Mouse (Mus musculus) T-cell, adult 66 days (primary cell): ENCODE measurements around the gene Llgl2. TPM values are rescaled to one million over a fixed set of nuclear protein-coding genes. Genes with fewer than 3 reads are reported as not detected.

Experiments
- total RNA-seq, 2 experiments: library from RNA; stranded (reverse); gene quantifications; 3 replicates in 1 of 2; 4 replicates in 1 of 2; pipeline ENCODE4 v1.2.4; 2023

Gene Llgl2
- 10 to 100 TPM; 40.6 to 43.0 TPM for total RNA-seq

DNA sequence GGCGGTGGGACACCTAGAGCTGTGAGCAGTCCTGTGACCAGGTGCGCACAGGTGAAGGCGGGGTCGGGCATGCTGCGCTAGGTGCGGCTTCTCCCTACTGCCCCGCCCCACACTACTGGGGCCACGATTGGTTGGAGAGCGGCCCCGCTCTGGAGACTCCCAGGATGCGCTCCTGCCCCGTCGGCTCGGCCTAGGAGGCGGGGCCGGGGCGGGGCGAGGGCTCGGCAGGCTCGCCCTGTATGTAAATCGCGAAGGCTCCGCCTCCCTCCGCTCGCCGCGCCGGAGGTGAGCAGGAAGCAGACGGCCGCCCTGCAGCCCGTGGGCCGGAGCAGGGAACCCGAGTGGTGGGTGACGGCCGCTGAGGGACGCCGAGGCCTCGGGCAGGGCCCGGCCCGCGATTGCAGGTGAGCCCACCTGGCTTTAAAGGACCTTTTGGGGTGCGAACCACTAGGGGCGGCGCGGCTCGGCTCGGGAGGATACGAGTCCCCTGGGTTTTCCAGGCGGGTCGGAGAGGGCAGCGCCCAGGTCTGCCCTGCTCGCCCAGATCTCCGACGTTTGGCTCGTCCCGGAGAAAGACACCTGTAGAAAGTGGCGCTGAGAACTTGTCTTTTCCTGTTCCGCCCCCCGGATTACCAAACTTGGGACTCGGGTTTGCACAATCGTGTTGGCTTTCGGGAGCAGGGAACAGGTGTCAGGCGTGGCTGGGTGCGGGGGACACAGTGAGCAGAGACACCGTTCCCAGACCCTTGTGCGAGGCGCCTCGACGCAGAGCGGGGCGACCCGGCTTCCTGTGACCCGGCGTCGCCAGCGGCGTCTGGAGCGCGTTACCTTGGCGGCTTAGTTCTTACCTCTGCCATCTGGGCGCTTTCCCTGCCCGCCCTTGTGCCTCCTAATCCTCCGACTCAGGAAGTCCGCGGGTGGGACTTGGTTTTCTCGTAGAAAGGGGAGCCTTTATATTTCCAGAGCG is at the start of gene Llgl2:
Llgl2 (plus strand) TSS at position 276 of the 967 bp plus-strand sequence.

DNA sequence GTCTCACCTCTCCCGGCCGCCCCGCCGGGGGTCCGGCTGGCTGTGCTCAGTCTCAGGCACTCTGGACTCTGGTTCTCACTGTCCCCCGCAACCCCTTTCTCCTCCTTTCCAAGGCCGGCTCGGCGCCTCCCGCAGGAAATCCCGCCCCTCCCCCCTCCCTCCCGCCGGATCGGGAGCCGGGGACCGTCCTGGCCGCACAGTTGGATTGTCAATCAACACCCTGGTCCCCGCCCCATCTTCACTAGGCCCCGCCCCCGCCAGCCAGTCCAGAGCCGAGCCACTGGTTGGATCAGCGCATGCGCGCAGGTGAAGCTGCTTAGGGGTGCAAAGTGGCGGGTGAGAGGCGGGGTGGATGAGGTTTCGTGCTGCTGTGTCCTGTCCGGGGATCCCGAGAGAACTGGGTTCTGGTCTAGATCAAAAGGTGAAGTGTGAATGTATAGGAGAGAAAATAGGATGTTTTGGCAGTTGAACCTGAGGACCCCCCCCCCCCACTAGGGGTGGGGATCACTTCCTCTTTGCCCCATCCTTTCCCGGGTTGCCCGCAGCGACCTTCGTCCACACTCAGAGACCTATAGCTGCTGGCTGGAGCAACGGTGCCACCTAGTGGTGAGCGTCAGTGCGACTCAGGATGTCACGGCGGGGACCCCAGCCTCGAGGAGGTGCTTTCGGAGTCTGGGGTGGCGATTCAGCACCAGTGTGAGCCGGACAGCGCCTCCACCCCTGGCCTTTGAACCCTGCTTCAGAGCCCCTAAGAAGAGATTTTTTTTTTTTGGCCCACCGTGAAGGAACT is 10.1 kb upstream of the Llgl2 start, which contains the start of gene Caskin2:
Caskin2 (minus strand) TSS at position 133 of the 790 bp plus-strand sequence.

DNA sequence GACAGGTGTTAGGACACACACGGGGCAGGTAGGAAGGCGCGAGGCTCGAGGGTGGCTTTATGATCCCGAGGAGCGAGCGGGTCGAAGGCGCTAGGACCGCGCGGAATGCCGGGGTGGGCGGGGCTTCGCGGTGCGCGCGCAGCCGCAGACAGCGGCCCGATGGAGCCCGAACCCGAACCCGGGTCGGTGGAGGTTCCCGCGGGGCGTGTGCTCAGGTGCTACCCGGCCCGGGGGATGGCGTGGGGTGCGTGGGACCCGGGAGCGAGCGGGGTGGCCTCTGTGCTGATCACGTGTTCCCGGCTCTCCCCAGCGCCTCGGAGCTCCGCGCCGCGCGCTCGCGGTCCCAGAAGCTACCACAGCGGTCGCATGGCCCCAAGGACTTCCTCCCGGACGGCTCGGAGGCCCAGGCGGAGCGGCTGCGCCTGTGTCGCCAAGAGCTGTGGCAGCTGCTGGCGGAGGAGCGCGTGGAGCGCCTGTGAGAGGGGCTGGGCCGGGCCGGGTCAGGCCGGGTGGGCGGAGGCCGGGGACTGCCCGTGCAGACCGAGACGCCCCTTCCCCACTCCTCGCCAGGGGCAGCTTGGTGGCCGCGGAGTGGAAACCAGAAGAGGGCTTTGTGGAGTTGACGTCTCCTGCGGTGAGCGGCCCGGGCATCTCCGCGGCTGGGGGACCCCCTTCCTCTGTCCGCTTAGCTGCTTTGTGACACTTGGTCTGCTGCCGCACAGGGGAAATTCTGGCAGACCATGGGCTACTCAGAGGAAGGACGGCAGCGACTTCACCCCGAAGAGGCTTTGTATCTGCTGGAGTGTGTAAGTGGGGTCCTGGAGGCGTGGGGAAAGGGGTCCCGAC is 9.0 kb upstream of the Llgl2 start, which contains the start of gene Tsen54:
Tsen54 (plus strand) TSS at position 120 of the 846 bp plus-strand sequence.

DNA sequence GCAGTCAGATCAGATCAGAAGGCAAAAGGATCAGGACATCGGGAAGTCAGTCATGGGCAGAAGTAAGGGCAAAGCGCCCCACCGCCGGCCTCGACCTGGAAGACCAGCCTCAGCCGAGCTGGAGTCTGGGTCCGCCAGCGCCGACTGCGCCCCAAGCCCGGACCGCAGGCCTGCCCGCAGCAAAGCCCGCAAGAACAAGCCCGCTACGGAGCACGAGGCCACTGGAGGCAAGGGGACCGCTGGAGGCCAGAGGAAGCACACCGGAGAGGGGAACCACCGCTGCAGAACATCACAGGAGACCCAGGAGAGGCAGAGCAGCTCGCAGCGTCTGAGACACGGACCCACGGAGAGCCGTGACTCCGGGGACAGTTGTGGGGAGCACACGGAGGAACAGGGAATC is 34.5 kb downstream of the Llgl2 start, which contains the start of gene Myo15b:
Myo15b (plus strand) TSS at position 53 of the 400 bp plus-strand sequence.

DNA sequence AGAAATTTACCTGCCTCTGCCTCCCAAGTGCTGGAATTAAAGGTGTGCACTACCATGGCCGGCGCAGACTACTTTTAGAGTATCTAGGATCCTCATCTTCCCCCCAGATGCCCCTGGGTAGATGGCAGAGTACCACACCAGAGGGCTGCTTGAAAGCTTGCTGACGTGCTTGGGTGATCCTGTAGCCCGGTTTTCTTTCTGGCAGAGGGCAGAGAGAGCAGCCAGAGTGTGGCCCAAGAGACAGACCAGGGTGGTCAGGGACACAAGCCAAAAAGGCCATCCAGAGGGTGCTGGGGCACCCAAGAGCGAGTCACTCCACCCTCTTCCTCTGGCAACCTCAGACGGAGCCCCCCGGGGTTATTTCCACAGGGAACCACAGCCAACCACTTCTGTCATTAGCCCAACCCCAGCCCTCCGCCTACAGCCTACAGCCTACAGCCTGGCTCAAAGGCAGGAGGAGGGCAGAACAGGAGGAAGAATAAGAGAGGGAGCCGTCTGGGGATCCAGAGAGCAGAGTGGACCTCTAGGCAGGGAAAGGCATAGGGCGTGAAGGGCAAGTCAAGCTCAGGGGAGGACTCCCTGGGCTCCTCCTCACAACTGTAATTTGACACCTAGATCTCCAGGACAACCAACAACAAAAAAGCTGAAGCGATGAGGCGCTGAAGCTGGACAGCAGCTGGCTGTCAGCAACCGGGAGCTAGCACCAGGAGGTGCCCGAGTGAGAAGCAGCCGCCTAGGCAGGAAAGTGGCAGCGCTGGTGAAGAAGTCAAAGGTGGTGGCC is 75.8 kb downstream of the Llgl2 start, which contains the start of gene Smim5:
Smim5 (plus strand) TSS at position 481 of the 781 bp plus-strand sequence.

Other genes starting within 250 kb of the Llgl2 start
- 10 to 100 TPM; 26.0 to 29.7 TPM for gene Mrps7, start 220.1 kb upstream of the Llgl2 start, total RNA-seq
- gene Gga3, start 220.0 kb upstream of the Llgl2 start, total RNA-seq: 100 to 1,000 TPM in 1 of 2 experiments, 10 to 100 TPM in 1; 85.1 to 112 TPM
- 10 to 100 TPM; 61.1 to 61.2 TPM for gene Mif4gd, start 211.1 kb upstream of the Llgl2 start, total RNA-seq
- 10 to 100 TPM; 44.3 to 53.9 TPM for gene Slc25a19, start 195.8 kb upstream of the Llgl2 start, total RNA-seq
- 100 to 1,000 TPM; 135 to 150 TPM for gene Grb2, start 115.5 kb upstream of the Llgl2 start, total RNA-seq
- 10 to 100 TPM; 66.9 to 67.1 TPM for gene Tmem94, start 58.6 kb upstream of the Llgl2 start, total RNA-seq
- gene Caskin2, start 10.4 kb upstream of the Llgl2 start, total RNA-seq: 1 to 10 TPM; 1.8 to 2.3 TPM
- 10 to 100 TPM; 24.8 to 26.0 TPM for gene Tsen54, start 9.3 kb upstream of the Llgl2 start, total RNA-seq
- gene Myo15b, start 34.4 kb downstream of the Llgl2 start, total RNA-seq: 1 to 10 TPM in 1 of 2 experiments, not detected in 1; 1.2 TPM
- gene Smim5, start 75.9 kb downstream of the Llgl2 start, total RNA-seq: 1 to 10 TPM; 2.2 to 2.4 TPM
- gene Smim6, start 88.0 kb downstream of the Llgl2 start, total RNA-seq: not detected
- gene Sap30bp, start 109.2 kb downstream of the Llgl2 start, total RNA-seq: 10 to 100 TPM; 41.0 to 56.5 TPM
- 10 to 100 TPM; 21.4 to 23.4 TPM for gene Recql5, start 109.4 kb downstream of the Llgl2 start, total RNA-seq
- gene Itgb4, start 150.7 kb downstream of the Llgl2 start, total RNA-seq: under 1 TPM in 1 of 2 experiments, not detected in 1; 0.12 TPM
- 10 to 100 TPM; 16.1 to 20.7 TPM for gene Galk1, start 188.7 kb downstream of the Llgl2 start, total RNA-seq
- gene H3f3b, start 203.9 kb downstream of the Llgl2 start, total RNA-seq: 1,000 to 10,000 TPM; 1,503 to 1,566 TPM
- 10 to 100 TPM; 49.6 to 53.8 TPM for gene Unk, start 206.3 kb downstream of the Llgl2 start, total RNA-seq